Mouse (Mus musculus) megakaryocyte, embryonic 14.5 days (primary cell): Measurements from ENCODE around the gene Adcy9.

ENCODE experiments used
- FLI1 ChIP-seq: IDR thresholded peaks from 2 replicates; pipeline ENCODE4 v1.6.1; 2012; ENCODE audit warnings: low read length, inconsistent platforms, mixed read lengths
- GATA1 ChIP-seq: IDR thresholded peaks from 3 replicates; pipeline ENCODE4 v1.6.1; 2012; ENCODE audit warnings: mixed read lengths, low read length, inconsistent platforms, borderline replicate concordance

DNA sequence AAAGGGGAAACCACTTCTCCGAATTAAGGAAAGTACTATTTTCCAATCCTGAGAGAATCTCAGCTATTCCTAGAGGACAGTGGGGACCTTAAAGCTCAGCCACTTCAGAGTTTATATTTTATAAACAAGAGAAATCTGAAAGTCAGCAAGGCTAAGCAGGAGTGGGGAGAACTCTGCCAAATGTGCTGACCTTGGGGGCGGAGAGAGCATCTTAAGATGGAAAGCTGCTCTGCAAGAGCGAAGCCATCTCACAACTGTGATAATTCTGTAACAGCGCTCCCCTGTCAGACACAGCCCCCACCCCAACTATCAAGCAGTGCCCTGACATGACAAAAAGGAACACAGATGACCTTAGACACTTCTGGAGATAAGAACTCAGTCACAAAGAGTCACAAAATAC, 13.6 kb downstream of the Adcy9 start:
- TF ChIP-seq GATA1 = no peak
- no peak for TF ChIP-seq FLI1
